Mouse (Mus musculus) liver, adult 2 months (tissue): Measurements from ENCODE around the gene Spty2d1.

Experiments
- CTCF ChIP-seq: fragments of 200-500 bp; IDR thresholded peaks from 2 replicates; pipeline ENCODE4 v1.5.1; 2011; ENCODE audit warnings: low read depth, low read length, control low read depth
- POLR2A ChIP-seq: fragments of 200-500 bp; IDR thresholded peaks from 2 replicates; pipeline ENCODE4 v1.6.1; 2011; ENCODE audit warnings: low read length, control low read depth; ENCODE audit not compliant: insufficient read depth; ENCODE audit errors: extremely low read depth

DNA sequence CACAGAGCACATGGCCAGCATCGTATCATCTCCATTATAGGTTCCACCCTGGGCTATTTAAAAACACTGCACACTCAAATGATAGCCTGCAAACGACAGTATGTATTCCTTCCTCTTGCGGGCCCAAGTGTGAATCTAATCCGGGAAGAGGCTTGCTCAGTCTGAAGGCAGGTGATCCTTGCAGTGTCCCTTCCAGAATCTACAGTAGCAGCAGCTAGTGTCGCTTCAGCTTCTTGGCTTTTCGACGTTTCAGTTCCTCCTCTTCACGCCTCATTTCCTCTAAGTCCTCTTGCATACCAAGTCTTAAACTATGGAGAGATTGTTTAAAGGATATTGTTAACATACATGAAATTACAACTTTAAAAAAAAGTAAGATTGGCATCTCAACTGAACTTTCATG, 15.1 kb downstream of the Spty2d1 start:
- TF ChIP-seq POLR2A (no peak), CTCF (no peak)
